Mouse (Mus musculus) ES-CJ7 (cell line): ENCODE data around the gene Myof.
A peak's percentile ranks its signal among the peaks of the same experiment; 100 is the strongest.

ENCODE experiments used
- DNase-seq: peaks from one replicate; pipeline ENCODE4 v3.0.0; 2011; ENCODE audit warnings: low read depth, low spot score

Gene Myof

DNA sequence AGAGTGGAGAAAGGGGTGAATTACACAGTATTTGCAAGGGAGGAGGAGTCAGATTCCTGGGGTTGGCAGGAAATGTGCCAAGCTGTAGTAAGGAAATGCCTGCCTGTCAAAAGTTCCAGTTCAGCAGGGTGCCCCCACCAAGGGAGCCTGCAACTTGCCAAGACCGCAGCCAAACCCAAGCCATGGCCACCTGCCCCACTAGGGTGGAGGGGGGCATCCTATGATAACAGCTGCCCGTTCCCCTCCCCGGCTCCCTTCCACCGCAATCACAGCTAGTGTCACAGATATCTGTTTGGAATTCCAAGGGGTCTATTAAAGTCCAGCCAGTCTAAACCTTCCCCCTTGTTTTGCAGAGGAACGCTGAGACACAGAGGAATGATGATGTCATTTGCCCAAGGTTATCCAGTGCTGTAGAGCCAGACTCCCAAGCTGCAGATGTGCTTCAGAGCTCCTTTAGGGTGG, 1.1 kb downstream of the Myof start:
- peak; percentile 57 for DNase-seq

DNA sequence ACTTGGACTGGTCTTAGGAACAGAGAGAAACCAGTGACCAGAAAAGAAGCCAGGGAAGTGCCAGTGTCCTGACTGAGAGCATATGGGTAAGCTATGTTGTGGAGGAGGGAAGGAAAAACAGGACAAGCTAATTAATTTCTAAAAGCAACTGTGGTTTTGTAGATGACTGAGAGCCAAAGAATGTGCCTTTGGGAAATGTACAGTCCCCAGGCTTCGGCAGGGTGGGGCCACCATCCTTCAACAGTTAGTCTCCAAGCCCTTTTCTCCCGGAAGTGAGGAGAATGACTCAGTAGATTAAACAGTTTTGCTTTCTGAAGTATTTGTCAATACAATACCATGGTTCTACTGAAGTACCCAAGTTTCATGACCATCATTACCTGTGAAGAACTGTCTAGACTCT, 5.1 kb downstream of the Myof start:
- DNase-seq, result no peak

DNA sequence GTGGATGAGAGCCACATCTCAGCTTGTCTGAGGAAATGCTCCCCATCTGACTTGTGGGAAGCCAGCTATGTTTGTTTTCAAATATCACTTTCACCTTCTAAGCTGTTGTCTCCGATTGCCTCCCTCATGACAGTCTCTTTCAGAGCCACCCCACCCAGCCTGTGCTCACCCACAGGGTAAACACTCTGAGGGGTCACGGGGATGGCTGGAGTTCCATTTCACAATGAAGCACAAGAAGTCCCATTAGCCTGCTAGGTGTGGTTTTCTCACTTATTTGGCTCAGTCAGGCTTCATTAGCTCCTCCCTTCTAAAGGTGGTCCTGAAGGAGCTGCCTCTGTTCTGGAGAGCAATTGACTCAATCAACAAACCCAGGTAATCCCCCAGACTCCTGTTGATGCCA, 7.6 kb downstream of the Myof start:
- no peak for DNase-seq

DNA sequence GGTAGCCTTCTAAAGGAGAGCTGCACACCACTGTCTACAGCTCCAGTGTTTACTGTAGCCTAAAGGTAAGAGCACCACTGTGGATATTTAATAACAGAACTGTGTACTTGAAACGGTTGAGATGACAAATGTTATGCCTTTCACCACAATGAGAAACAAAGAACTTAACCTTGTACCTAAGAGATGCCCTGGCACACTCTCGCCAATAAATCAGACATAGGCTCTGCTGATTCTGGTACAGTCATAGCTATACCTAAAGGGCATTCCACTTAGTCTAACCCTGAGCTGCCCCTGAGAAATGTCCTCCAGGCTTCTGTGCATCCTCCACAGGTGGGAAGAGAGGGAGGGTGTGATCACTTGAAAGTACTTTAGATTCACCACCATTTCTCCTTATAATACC, 8.7 kb downstream of the Myof start:
- DNase-seq, result no peak

DNA sequence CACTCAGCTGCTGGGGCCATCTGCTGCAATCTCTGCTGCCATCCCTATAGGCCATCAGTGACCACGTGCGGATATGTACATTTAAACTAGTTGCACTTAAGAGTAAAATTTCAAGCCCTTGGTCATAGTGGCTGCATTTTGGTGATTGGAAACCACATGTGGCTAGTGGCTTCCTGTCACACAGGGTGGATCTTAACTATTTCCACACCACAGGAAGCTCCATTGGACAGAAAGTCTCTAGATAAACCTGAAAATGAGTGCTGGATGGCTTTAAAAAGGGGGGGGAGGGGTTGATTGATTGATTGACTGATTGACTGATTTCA, 9.7 kb downstream of the Myof start:
- DNase-seq, result no peak

DNA sequence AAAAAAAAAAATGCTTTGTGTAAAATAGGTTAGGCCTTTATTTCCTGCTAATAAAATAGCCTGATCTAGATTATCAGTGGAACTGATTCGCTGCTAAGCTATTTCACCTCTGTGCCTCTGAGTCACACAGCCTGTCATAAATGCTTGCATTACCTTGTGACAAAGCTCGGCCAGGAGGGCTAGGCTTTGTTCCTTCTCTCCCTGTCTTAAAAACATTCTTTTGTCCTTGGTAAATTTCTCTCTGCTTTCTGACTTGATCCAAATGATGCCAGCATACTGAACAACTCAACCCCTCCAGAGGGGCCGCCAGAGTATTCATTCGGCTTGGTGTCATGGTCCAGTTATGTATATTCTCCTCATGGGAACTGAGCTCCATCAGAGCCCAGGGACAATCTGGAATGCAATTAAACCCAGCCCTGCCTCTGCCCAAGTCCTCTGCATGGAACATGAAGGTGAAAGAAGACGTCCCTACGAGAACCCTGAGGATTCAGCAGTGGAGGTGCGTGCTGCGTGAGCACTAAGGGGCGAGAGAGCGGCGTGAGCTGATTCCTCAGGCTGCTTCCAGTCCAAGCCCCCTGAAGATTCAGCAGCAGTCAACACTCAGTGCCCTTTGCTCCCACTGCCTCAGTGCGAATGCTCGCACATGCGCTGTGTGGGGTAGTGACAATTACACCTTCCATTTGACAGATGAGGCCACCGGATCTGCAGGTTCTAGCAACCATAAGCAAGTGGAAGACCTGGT, 10.2 kb downstream of the Myof start:
- no peak for DNase-seq

DNA sequence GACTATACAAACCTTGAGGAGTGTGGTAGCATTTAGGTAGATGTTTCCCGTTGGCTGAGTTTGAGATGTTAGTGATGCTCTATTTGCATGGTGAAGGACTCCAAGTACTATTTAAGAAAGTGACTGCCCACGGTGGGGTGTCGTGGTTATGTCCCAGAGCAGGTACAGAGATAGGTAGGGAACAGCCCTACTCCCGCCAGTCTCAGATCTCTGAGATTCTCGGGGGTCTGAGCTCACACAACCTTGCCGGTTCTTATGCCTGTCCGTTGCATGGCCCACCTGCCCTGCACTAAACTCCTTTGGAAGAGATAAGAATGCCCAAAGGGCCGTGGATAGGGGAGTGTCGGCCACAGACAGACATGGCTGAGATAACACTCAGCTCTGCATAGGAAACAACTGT, 12.2 kb downstream of the Myof start:
- no peak for DNase-seq

DNA sequence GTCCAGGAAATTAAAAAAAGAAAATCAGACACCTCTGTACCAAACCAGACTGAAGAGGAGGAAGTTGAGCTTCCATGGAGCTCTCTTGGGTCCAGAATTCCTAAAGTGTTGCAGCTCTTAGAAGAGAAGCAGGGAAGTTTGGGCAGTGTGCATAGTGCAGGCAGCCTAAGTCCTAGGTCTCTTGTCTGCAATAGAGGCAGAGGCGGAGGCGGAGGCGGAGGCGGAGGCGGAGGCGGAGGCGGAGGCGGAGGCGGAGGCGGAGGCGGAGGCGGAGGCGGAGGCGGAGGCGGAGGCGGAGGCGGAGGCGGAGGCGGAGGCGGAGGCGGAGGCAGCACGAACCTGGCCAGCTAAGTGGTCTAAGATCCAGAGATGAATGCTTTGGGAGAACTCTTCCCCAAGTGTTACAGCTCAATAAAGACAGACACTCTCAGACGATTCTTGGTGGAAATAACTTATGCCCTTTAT, 12.7 kb downstream of the Myof start:
- no peak for DNase-seq

DNA sequence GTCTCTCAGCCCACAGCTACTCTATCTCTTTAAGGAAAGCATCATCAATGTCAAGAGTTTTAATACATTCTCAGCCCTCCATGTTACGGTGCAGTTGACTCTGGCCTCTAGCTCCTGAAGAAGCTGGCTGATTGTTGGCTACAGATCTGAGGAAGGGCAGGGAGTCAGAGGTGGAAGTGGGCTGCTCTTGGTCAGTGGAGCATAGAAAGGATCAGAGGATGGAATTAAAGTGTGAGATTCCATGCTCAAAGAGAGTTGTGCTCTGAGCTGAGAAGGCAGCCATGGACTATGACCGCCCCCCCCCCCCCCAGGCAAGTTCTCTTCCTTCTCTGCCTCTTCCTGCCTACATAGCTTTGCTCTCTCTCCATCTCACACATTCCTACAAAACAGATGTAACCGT, 13.5 kb downstream of the Myof start:
- no peak for DNase-seq

DNA sequence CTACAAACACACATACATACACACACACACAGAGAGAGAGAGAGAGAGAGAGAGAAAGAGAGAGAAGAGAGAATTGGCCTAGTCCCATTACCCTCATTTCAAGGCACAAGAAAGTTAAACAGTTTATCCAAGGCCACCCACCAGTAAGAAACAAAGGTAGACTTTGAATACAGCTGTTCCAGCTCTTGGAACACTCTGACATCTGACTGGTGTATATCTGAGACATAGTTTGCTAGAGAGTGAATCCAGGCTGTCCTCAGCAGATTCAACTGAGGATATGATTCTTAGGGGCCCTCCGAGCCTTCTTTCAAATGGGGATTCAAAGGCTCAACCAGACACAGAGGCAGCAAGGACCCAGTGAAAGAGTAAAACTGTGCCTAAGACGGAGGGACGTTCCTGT, 14.1 kb downstream of the Myof start:
- no peak for DNase-seq

DNA sequence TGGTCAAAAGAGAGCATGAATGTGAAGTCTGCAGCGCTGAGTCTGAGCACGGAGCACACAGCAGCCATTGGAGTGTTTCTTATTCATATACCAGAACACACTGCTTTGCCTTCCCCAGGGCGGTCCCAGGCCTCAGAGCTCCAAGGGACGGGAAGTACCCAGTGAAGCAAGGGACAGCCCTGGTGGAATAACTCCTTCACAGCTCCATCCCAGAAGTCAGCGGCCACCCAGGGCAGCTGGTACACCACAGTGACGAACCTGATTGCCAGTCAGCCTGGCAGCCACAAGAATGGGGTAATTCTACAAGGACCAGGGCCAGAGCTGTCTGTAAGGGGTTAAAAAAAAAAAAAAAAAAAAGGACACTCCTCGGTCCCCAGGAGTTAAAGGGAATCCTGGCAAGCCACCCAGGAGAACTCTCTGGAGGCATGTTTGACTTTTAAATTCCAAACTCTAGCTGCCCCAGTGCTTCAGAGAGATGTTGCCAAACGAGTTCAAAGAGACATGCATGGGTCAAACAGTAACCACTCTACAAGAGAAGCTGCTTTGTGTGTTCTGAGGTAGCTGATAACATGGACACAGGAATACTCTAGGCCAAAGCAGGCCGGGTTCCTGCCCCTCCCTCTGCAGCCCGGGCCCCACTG, 15.4 kb downstream of the Myof start:
- DNase-seq, result no peak

DNA sequence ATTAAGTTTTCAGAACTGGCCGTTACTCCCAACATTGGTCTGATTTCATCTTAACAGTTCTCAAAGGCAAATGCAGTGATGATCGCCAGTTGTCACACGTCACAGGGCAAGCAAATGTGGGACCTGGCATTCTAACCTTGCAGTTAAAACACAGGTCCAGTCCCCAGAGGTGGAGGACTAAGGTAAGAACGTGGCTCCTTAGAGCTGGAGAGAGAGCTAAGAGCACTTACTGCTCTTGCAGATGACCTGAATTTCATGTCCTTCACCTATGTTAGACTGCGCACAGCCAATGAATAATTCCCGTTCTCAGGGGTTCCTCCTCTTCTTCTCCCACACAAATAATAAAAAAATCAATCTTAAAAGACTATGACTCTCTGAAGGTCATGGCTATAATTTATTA, 16.0 kb downstream of the Myof start:
- DNase-seq, result no peak

DNA sequence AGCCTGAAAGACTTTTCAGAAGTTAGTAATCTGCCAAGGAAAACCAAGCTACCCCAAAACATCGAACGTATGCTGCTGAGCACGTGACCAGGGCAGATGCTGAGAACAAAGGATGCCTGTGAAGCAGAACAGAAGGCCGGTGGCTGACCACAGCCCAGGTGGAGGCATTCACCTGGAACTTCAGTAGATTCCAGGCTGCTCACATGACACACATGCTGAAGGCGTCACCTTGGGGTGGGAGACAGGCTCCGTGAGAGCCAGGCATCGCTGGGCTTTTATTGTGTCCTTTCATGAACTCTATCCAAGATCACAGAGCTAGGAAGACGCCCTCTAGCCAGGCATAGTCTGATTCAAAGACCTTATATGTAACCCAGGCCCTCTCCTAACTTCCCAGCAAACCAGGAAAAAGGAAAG, 17.2 kb downstream of the Myof start:
- no peak for DNase-seq

DNA sequence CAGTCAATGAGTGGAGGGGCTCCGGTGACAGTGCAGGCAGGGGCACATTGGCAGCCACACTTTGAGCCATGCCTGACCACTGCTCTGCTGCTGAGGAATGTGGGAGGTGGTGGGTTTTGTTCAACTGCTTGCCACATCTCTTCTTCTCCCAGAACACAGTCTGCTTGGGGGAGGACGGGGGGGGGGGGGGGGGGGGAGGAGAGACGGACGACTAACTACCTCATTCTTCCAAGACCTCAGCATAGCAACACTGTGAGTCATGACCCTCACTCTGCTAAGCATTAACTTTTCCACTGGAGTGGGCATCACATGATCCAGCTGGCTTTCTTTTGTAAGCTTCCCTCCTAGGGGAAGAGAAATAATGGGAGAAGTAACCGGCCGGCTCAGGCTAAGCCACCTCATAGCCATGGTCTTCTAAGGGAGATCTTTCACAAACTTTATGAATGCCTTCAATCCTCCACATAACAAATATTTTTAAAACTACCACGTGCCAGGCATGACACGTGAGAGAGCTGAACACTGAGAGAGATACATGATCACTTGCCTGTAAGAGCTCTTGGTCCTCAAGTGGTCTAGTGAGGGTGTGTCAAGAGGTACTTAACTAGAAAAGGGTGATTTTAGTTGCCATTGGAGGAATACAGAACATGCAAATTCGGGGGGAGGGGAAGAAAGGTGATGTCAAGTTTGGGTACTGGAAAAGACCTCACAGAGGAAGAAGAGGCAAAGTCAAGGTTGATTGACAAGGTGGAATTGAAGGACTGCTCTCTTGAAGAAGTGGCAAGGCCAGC, 17.9 kb downstream of the Myof start:
- DNase-seq, result peak; percentile 57

DNA sequence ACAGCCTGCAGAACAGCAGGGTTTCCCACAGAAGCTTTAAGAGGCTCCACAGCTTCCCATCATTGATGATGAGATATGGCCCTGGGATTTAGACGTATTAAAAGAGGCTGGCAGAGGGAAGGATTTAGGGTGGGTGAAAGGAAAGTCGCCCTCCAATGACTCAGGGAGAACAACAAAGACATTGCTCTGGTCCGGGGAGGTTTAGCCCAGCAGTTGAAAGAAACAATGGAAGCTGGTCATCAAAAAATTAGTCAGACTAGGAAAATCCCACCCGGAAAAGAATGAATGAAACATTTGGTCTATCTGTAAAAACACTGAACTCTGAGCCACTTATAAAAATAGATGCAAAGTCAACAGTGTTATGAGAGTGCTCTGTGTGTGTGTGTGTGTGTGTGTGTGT, 19.8 kb downstream of the Myof start:
- no peak for DNase-seq

DNA sequence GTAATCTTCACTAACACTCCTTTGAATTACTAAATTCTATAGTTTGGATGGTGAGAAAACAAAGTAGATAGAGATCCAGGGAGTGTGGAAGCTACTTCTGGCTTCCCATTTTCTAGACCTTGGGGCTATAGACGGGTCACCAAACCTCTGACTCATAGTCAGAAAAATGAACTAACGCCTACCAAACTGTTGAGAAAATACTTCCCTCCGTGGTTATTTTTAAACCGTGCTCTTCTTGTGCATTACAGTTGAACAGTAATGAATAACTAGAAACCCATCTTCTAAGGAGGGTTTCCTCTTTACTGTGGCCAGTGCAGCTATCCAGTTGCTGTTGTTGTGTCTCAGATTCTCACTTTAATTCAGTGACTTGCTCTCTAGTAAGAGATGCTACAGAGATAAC, 20.7 kb downstream of the Myof start:
- DNase-seq, result no peak

DNA sequence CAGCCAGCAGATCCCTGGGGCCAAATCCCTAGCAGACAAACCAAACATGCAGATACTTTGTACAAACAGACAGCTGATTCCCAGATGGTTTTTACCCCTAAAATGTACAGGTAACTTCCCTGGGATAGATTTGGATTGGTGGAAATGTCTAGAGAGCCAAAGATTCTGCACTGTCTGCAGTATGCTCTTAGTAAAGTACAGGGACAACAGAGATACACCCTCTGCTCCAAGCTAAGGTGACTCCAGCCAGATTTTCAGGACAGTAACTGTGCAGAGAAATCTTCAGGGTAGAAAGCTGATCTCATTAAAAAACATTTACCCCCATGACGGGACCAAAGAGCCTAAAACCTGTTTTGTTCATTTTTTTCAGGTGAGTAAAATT, 27.5 kb downstream of the Myof start:
- no peak for DNase-seq

DNA sequence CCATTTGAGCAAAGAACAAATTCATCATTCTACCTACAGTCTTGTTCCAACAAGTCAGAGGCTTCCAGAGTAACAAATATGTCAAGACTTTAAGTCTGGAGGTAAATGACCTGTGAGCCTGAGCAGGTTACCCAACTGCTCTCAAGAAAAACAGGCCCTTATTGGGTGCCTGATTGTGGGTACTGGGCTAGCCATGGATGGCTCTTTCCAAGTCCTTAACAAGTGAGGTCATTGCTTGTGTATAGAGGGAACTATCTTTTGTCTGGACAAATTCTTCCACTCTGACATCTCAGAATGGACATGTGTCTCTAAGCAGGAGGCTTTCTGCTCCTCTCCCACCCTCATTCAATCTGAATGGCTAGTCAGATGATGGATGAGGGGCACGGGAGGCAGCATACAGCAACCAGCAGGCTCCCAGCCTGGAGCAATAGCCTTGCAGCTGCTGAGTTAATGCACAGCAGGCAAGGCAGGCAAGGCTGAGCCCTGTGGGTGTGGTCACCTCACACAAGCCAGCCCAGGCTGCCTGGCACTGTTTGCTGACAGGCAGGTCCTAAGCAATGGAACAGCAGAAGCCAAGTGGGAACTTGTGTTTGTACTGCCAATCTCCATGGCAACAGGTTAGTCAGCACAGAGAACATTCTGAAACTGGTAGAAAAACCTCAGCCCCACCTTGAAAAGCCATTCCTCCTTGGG, 28.1 kb downstream of the Myof start:
- DNase-seq, result peak; percentile 78

DNA sequence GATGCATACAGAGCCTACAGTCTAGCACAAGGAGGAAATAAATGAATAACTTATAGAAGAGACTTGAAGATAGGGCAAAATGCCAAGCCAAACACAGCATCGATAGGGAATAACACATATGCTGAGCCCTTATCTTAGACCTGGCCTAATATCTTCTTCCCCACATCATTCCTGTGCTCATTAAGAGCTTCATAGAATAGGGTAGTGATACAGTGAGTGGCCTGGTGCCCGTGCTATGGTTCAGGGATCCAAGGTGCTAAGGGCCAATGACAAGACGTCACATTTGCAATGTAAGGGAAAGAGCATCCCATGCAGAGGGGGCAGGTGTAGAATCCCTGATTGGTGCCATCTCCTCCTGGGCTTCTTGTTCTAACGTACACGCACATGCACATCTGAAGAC, 28.9 kb downstream of the Myof start:
- no peak for DNase-seq

DNA sequence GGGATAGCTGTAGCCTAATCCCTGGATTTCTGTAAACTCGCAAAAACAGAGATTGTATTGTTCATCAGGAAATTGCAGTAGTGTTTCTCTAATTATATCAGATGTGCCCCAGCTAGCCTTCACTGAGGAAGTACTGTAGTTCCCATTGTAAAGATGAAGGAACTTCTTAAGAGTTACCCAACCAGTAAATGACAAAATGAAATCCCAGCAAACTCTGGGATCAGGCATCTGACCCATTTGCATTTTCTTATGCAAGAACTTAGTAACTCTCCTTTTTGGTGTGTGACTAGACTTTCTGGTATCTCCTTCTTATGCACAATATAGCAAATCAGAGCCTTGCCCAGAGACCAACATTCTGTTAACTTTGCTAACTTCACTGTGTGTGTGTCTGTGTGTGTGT, 32.0 kb downstream of the Myof start:
- DNase-seq, result no peak

DNA sequence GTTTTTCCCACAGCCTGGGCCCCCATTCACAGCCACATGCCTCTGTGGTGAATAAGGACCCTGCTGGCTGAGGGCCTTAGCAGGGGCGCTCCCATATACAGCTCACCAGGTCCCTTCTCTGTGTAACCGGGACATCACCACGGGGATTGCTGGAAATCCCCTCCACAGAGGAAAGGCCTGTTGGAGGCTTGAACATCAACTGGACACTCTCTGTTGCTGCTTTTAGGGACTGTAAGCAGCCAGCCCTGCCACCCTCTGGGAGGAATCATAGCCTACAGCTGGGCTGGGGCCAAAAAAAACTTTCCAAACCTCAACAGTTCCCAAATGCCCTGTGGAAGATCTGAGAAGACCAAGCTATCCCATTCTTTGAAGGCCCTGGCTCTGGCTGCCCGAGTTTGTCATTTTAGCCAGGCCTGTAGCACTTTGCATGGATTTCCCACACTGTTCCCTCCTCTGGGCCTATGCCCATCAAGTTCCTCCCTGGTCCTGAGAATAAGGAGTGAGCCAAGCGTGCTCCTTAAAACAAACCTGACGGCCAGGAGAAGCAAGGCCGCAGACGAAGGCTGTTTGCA, 38.5 kb downstream of the Myof start:
- DNase-seq, result no peak
